Mouse (Mus musculus) brown adipose tissue, adult 24 weeks (tissue): ENCODE data around the gene Treml1. TPM values are rescaled to one million over a fixed set of nuclear protein-coding genes. Genes with fewer than 3 reads are reported as not detected.
A peak's percentile ranks its signal among the peaks of the same experiment; 100 is the strongest.

Experiments used
- H3K27ac ChIP-seq: fragments of 200-500 bp; replicated peaks from 2 replicates; pipeline ENCODE4 v1.5.1; 2012; ENCODE audit warnings: low read depth, mild to moderate bottlenecking, low read length
- H3K4me1 ChIP-seq: fragments of 200-500 bp; 2 replicates; pipeline ENCODE4 v1.6.1; 2012; ENCODE audit warnings: low read length, mixed read lengths; ENCODE audit not compliant: control insufficient read depth, insufficient read depth, insufficient read length
- H3K4me3 ChIP-seq: fragments of 200-500 bp; 2 replicates; pipeline ENCODE4 v1.5.1; 2012; ENCODE audit warnings: low read depth, mild to moderate bottlenecking, low read length, moderate library complexity; ENCODE audit not compliant: insufficient read depth
- polyA plus RNA-seq: library from polyadenylated mRNA; stranded (reverse); fragments of >200 nt; gene quantifications from 2 replicates; pipeline ENCODE4 v1.2.4, GENCODE M21; 2012; ENCODE audit not compliant: missing spikeins, insufficient read depth, insufficient read length

Treml1 gene
- polyA plus RNA-seq, 1 experiment: not detected

GRCm38 (mm10) chr17:48409380-48410298 is 49.9 kb downstream of the Treml1 start, which contains the start of the genes Nfya and Oard1:
TSS of gene Nfya (minus strand) at chr17:48409906.
TSS of gene Oard1 (plus strand) at chr17:48410014.
- Histone ChIP-seq H3K4me1 (peaks cover 2% of the 10 kb centered on the region; the same call in 1 of the 2 replicates), H3K4me3 (peak within 1 kb of the TSS; percentile 99), H3K27ac (peak within 1 kb of the TSS; percentile 97)

GRCm38 (mm10) chr17:48410299-48410785 is 50.6 kb downstream of the Treml1 start:
- Histone ChIP-seq H3K27ac (peak overlapping the region; percentile 94), H3K4me3 (peak overlapping the region; percentile 78), H3K4me1 (peaks cover 2% of the 10 kb centered on the region; the same call in 1 of the 2 replicates)

GRCm38 (mm10) chr17:48411241-48411640 is 51.5 kb downstream of the Treml1 start:
- H3K27ac ChIP-seq: no peak overlapping the region
- peaks cover 2% of the 10 kb centered on the region; the same call in 1 of the 2 replicates for H3K4me1 ChIP-seq
- H3K4me3 ChIP-seq: no peak overlapping the region

GRCm38 (mm10) chr17:48416011-48416410 is 56.3 kb downstream of the Treml1 start:
- H3K4me3 ChIP-seq: no peak overlapping the region
- H3K27ac ChIP-seq: peak overlapping the region; percentile 42; the same call in 1 of the 2 replicates
- peaks cover 2% of the 10 kb centered on the region; the same call in 1 of the 2 replicates for H3K4me1 ChIP-seq

Other genes with a start within 250 kb of the Treml1 start
- not detected in 2 replicates for gene 9830107B12Rik, start 213.6 kb upstream of the Treml1 start, polyA plus RNA-seq
- not detected in 2 replicates for gene A530064D06Rik, start 192.6 kb upstream of the Treml1 start, polyA plus RNA-seq
- gene Trem1, start 127.1 kb upstream of the Treml1 start, polyA plus RNA-seq: not detected in 2 replicates
- gene Trem3, start 112.1 kb upstream of the Treml1 start, polyA plus RNA-seq: not detected in 2 replicates
- not detected in 2 replicates for gene Treml4, start 95.6 kb upstream of the Treml1 start, polyA plus RNA-seq
- not detected in 2 replicates for gene Treml2, start 60.4 kb upstream of the Treml1 start, polyA plus RNA-seq
- not detected in 2 replicates for gene B430306N03Rik, start 43.8 kb upstream of the Treml1 start, polyA plus RNA-seq
- gene Trem2, start 13.5 kb upstream of the Treml1 start, polyA plus RNA-seq: 1.5 and 2.0 TPM in 2 replicates
- 6.3 and 10.9 TPM in 2 replicates for gene Nfya, start 50.0 kb downstream of the Treml1 start, polyA plus RNA-seq
- 34.0 and 34.6 TPM in 2 replicates for gene Oard1, start 50.1 kb downstream of the Treml1 start, polyA plus RNA-seq
- gene Apobec2, start 73.0 kb downstream of the Treml1 start, polyA plus RNA-seq: 11.2 and 20.3 TPM in 2 replicates
- gene Tspo2, start 91.6 kb downstream of the Treml1 start, polyA plus RNA-seq: not detected in 2 replicates
- gene Unc5cl, start 95.0 kb downstream of the Treml1 start, polyA plus RNA-seq: not detected in 2 replicates